Mouse (Mus musculus): ENCODE measurements around the gene Vmn2r12.
"Not testable (repeated sequence)": the region's sequence is repeated elsewhere in the genome, so short reads cannot be mapped to it uniquely, and the experiment has no call there.

Vmn2r12 gene

DNA sequence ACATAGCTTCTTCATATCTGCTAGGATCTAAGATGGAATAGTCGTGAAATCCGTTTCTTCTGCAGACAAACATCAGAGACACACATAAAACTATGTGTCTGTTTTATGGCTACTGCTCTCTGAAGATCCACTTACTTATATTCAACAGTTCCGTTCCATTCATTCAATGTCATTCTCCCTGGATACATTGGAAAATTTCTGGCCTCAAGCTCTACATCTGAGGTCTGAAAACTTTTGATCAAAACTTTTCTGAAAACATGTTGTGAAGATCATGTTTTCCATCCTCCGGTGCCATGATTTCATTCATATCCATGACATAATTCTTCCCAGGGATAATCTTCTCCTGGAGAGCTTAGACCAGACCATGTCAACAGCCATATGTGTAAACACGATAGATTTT is at the start of gene Vmn2r12:
Gene Vmn2r12 (minus strand): TSS at position 101 of the 400 bp plus-strand sequence.
- DNase-seq (ENCODE audit: low spot score), result not testable (repeated sequence)

DNA sequence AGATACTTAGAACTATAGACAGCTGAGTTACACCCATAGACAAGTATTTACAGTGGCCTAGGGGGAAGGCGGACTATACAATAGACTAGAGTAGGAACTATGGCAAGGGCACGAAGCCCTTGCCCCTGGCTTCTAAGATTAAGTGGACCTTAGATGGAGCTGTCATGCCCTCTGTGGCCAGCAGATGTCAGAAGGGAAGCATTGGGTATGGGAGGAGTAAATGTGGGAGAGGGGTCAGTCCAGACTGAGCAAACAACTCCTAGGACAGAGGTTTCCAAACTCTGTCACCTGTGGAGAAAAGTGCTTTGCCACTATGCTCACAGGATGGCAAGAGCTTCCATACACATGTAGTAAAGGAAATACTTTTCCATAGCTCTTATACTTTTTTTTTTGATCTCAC is 41.8 kb upstream of the Vmn2r12 start:
- no peak for DNase-seq (ENCODE audit: low spot score)

DNA sequence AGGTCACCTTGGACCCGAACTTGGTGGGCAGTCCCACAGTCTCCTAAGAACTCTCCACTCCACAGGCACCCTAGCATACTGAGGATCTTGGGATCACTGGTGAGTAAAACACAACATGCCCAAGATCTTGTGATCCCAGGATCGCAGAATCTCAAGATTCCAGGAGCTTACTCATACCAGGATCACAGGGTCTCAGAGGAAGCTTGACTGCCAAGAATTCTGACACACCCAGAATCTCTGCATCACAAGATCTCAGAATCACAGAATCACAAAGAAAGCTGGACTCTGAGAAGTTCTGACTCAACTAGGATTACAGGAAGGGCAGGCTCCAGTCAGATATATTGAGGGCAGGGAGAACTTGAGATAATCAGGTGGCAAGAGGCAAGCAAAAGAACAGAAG is 39.0 kb upstream of the Vmn2r12 start:
- no peak for DNase-seq (ENCODE audit: low spot score)

DNA sequence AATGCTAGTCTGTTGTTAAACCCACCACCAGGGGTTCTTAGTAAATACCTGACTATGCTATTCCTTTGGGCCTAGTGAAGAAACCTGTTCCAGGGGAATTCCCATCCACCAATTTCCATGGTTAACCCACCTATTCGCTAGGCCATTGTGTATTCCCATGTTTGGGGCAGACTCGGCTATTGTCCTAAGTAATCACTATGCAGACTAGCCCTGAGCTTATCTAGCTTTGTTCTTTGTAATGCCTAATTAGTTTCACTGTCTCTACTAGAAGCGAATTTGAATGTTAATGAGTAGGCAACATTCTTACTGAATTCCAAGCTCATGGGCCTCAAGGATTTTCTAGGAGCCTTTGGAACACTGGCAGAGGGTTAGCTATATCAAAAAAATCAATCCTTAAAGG is 1.3 kb downstream of the Vmn2r12 start:
- DNase-seq (ENCODE audit: low spot score), result not testable (repeated sequence)

DNA sequence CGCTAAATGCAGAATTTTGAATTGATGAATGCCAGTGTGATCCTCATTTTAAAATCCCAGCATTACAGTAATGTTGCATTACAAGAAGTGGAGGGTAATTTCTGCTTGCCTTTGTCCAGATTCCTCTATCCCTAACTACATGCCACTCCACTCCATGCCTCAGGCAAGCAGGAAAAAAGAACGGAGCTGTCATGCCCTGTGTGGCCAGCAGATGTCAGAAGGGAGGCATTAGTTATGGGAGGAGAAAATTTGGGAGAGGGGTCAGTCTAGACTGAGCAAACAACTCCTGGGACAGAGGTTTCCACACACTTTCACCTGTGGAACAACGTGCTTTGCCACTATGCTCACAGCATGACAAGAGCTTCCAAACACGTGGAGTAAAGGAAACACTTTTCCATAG is 25.7 kb downstream of the Vmn2r12 start:
- not testable (repeated sequence) for DNase-seq (ENCODE audit: low spot score)

DNA sequence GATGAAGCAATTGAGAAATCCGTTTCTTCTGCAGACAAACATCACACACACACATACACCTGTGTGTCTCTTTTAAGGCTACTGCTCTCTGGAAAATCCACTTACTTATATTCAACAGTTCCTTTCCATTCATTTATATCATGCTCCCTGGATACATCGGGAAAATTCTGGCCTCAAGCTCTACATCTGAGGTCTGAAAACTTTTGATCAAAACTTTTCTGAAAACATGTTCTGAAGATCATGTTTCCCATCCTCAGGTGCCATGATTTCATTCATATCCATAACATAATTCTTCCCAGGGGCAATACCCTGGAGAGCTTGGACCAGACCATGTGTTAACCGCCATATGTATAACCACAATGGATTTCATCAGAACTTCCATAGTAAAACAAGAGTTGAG is 38.3 kb downstream of the Vmn2r12 start, which contains the start of gene Vmn2r11:
Gene Vmn2r11 (minus strand): TSS at position 101 of the 400 bp plus-strand sequence.
- DNase-seq (ENCODE audit: low spot score), result not testable (repeated sequence)

DNA sequence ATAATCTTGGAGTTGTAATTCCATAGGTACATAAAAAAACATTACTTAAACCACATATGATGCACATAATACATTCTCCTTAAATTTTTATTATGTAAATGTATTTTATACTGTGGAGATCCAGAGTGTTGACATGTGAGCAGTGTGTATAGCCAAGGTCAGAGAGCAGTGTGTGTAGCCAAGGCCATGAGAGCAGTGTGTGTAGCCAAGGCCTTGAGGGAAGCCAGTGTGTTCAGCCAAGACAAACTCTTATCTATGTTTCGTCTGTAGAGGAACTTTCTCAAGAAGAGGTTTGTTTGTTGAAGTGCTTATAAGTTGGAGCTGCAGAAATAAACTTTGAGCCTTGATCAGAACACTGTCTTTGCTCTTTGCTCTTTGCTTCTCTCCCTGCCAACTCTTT is 42.5 kb downstream of the Vmn2r12 start:
- DNase-seq (ENCODE audit: low spot score), result no peak
